Mouse (Mus musculus) neutrophil, adult 5-6 weeks (primary cell): ENCODE data around the gene Slc25a33. TPM values are rescaled to one million over a fixed set of nuclear protein-coding genes. Genes with fewer than 3 reads are reported as not detected.

Source experiments
- ATAC-seq: fragments of 151-379, 151-347 bp; 2 replicates; pipeline ENCODE4 v1.8.0; 2017; ENCODE audit warnings: mild to moderate bottlenecking, moderate TSS enrichment; ENCODE audit not compliant: insufficient number of reproducible peaks, poor library complexity, low FRiP score, severe bottlenecking; ENCODE audit errors: extremely low read depth
- total RNA-seq: library from RNA; stranded (forward); fragments of 200-1000 nt; gene quantifications from 2 replicates; pipeline ENCODE4 v1.2.3, GENCODE M21; 2017

Gene Slc25a33
- total RNA-seq, 1 experiment from 2014 or later: 12.7 TPM

DNA sequence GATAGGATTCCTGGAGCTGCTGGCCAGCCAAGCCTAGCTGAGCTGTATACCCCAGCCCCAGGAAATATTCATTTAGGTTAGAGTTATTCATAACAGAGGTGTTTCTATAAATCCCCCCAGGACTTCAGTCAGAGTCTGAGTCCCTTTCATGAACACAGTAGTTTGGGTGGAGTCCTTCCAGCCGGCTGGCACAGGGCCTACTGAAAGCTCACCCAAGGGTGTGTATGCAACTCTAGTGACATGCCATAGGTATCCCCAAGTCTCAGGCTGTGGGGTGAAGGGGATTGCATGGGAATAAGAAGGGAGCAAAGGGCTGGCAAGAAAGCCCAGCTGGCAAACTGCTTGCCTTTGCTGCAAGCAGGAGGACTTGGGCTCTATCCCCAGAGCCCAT, 23.1 kb upstream of the Slc25a33 start:
- ATAC-seq: no peak

DNA sequence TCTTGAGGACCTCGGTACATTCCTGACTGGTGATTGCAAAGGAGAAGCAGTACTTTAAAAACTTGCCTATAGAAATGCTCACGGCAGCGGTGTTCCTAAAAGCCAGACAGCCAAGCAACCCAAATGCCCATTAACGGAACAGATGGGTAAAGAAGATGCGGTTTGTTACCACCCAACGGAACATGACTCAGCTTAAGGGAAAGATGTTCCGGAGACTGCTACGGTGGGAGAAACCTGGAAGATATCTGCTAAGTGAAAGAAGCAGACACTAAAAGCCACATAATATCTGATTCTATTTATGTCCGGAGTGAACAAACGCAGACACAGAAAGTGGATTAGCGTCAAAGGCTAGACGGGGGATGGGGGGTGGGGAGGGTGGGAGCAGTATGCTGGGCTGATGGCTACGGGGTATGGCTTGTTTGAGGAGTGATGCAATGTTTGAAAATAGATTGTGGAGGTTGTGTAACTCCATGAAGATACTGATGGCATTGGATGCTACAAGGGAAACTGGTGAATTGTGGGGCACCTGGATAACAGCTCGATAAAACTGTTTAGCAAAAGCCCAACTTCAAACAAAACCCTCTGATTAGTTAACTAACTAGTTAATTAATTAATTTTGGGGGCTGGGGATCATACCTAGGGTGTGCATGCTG, 22.6 kb upstream of the Slc25a33 start:
- no peak for ATAC-seq

DNA sequence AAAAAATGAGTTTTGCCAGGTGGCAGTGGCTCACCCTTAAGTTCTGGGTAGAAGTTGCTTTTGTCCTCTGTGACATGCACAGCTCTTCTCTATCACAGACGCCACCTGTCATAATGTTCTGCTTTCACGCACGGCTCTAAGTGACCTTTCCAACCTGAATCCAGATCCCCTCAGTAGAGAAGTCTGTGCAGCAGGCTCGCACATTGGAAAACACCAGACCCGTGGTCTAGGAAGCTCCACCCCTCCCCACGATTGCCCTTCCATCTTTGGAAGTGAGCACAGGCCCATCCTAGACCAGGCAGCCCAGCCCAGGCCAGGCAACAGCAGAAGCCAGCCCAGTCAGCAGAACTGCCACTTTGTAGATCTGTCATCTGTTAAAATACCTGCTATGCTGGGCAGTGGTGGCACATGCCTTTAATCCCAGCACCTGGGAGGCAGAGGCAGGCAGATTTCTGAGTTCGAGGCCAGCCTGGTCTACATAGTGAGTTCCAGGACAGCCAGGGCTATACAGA, 20.9 kb upstream of the Slc25a33 start:
- ATAC-seq: no peak

DNA sequence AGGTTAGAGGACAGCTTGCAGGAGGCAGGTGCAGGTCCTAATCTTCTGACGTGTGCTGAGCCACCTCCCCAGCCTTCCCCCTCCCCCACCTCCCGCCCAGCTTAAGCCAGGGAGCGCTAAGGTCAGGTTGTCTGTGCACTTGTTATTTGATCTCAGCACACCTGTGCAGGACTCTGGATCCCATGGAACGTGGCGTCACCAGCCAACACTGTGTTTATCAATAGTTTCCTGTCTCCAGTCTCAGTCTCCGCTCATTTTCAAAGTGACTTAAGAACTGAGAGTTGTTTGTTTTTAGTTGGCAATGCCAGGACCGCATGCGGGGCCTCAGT, 19.9 kb upstream of the Slc25a33 start:
- ATAC-seq: no peak

DNA sequence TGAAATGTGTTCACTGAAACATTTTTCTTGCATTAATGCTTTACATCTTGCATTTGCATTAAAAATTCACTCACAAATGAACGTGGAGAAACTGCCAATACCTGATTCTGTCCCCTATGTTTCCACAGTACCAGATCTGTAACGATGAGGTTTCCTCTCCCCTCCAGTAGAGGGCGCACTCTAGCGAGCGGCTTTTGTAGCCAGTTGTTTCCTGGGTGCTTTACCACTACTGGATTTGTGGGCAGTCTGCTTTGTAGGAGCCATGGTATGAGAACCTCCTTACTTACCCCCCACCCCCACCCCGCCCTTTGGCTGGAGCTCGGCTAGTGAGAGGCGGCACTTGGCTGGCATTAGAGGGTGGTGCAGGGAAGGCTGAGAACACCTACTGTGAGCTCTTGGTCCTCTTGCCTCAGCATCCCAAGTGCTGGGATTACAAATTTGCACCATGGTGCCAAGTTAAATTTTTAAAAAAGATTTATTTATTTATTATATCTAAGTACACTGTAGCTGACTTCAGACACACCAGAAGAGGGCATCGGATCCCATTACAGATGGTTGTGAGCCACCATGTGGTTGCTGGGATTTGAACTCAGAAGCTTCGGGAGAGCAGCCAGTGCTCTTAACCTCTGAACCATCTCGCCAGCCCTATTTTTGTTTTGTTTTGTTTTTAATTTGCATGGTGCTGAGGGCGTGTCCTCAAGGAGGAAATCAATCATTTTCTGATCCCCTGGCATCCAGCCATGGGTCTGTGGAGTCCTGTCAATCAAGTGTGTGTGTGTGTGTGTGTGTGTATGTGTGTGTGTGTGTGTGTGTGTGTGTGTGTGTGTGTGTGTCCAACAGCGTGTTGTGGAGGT, 19.3 kb upstream of the Slc25a33 start:
- ATAC-seq: no peak

DNA sequence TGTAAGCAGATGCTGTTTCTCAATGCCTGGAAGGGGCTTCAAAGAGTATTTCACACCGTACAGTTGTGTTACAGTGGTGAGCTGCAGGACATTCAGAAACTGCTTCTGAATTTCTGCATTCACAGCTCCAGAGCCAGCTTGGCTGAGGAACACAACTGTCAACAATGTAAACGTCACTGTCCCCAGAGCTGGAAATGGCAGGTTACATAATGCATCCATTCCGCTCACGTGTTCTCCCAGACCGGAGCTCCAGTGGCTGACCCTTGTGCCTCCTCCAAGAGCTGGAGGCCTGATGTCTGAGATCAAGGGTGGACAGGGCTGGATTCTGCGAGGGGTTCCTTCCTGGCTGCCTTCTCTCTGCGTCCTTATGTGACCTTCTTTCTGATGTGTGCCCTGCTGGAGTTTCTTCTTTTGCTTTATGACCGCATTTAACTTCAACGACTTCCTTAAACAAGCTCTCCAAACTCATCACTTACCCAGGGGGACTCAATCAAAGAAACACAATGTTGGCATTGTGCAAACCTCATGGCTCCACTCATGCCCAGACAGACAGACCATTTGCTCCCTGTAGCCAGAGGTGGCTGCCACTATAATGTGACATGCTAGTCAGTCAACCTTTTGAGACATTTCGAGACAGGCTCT, 18.2 kb upstream of the Slc25a33 start:
- ATAC-seq: peak; percentile 54

DNA sequence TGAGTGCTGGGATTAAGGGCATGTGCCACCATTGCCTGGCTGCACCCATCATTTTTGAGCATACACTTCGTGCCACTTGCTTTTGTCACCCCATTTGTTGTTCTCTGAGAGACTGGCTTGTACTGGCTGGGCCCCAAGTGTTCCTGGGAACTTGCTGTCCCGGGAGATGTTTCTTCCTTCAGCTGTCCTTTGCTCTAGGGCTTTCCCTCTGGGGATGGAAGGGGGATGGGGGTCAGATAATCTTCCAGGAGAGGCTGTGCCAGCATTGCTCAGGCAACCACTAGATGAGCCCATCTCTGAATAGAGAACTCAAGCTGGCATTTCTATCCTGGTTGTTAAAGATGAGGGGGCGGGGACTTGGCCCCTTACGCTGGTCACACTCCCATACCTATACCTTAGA, 17.4 kb upstream of the Slc25a33 start:
- no peak for ATAC-seq

DNA sequence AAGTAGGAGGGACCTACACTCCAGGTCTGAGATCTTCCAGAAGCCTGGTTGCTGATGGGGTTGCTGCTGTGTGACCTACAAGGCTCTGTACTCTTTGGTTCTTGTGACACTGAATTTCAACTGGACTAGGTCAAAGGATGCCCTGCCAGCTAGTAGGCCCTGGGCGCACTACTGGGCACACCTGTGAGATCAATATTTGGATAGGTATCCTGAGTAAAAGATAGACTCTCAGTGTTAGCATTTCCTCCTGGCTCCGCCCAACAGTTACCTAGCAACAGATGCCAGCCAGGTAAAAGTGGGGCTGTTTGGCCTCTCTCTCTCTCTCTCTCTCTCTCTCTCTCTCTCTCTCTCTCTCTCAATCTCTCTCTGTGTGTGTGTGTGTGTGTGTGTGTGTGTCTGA, 16.9 kb upstream of the Slc25a33 start:
- ATAC-seq: peak; percentile 10; the same call in 1 of the 2 replicates

DNA sequence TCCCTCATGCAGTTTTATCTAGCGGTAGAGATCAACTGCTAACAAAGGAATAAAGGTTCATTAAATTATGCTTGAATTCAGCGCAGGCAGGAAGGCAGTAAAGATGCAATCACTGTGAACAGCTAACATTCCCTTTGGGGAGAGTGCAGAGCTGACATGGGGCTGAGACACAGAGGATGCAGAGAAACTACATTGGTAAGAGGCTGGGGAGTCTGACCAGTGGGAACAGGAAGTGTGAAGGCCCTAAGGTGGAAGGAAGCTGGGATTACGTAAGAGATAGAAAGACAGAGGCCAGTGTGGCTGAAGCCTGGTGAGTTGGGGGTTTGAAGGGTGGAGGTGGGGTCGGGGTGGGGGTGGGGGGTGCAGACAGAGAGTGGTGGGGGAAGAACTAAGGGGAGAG, 16.5 kb upstream of the Slc25a33 start:
- peak; percentile 70; the same call in 1 of the 2 replicates for ATAC-seq

DNA sequence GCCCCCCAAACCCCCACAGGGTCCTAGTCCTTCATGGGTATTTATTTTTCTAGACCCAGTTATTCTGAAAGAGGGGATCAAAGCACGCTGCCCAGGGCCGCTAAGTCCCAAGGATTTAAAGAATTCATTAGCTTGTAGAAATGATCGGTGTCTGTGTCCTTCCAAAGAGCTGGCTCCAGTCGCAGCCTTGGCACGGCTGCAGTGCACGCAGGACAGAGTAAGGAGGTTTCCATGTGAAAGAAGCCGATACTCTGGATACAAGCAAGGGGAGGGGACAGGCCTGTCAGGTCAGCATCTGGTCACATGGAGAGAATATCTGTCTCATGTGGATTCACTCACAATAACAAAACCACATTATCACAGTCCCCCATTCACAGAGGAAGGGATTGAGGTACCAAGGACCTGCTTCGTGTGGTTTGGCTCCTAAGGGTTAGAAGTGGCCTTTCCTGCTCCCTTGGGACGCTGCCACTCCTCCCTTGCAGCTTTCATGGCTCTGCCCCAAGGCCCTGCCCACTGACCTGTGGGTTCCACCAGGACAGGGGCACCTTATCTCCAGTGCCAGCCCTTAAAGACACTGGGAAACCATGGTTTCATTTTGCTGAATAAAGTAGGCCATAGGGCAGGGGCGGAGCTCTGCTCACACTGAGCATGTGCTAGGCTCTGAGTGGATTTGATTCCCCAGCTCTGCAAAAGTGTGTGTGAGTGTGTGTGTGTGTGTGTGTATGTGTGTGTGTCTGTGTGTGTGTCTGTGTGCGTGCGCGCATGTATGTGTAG, 15.5 kb upstream of the Slc25a33 start:
- no peak for ATAC-seq

DNA sequence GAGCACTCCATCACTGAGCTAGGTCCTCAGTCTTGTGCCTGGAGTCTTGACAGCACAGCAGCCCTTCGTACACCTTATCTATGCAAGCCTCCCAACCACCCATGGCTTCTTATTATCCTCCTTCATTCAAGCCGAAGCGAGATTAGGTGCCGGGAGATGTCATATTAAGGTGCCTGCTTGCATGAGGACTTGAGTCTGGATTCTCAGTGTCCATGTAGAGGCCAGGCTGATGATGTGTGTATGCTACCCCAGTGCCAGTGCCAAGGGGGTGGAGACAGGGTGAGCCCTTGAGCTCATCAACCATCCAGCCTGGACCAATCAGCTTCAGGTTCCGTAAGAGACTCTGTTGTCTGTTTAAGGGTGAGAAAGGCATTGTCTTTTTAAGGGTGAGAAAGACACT, 10.8 kb upstream of the Slc25a33 start:
- no peak for ATAC-seq

DNA sequence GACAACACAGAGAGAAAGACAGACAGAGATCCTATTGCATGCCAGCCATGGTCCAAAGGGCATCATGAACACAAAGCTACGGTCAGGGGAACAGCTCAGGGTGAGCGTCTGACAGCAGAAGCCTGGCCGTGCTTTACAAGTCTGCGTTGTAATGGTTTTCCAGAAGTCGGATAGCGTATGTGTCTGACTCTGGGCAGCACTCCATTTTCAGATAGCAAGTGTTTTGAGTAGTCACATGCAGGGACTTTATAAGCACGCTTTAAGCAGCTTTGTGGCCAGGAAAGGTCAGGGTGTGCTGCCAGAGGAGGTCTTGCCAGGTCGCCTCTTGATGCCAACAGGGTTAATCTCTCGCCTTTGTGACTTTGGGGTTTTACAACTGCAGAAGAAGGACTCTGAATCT, 10.3 kb upstream of the Slc25a33 start:
- no peak for ATAC-seq

DNA sequence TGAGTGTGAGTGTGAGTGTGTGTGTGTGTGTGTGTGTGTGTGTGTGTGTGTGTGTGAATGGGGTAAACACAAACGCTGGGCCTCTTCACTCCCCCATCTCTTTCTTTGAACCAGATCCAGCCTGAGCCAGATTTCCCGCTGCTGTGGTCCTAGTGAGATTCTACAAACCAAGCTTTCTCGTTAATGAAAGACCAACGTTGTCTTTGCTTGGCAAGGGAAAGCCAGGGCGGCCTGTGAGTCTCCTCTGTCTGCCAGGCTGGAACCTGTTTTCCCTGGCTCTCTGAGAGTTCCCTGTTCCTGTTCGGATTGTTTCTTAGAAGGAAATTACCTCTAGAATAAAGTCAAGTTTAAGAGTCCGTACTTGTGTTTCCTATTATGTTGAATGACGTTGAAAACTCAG, 8.9 kb upstream of the Slc25a33 start:
- ATAC-seq: no peak

DNA sequence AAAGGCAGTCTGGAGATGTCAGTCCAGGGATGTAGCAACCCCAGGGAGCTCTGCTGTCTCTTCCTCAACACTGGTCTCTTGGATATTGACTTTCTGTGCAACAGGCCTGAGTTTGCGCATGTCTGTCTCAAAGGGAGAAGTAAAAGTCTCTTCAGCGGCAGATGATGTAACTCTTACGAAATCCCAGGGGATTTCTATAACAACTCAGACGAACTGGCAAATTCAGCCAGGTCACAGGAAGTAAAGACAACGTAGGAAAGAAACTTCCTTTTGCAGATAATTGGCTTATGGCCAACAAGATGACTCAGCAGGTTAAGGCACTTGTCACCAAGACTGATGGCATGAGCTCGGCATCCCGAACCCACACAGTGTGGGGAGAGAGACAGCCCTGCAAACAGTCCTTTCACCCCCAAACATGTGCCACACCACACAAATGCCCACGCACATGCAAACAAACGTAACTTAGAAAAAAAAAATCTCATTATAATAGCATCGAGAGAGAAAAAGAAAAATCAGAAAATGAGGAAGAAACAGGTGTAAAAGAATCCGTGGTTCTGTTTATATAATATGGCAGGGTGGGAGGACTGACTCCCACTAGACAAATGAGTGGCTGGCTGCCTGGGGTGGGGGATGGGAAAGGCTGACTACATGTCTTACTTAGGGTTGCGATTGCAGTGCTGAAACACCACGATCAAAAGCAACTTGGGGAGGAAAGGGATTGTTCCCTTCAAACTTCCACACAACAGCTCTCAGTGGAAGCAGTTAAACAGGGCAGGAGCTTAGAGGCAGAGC, 6.7 kb upstream of the Slc25a33 start:
- peak; percentile 85 for ATAC-seq

DNA sequence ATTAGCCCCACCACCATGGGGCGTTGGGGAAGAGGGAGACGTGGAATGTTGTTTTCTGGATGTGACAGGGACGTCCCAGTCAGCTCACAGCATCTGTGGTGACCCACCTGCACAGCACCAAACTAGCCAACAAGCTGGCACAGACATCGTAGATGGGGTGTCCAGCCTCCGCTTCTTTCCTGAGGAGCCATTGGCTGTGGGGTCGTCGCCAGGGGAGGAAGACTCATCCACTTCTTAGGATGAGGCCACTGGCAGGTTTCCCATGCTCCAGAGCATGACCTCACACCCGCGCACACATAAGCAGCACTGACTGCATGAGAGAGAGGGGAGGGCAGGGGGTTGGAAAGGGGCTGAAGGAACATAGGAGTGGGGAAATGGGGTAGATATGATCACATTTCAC, 5.9 kb upstream of the Slc25a33 start:
- no peak for ATAC-seq

DNA sequence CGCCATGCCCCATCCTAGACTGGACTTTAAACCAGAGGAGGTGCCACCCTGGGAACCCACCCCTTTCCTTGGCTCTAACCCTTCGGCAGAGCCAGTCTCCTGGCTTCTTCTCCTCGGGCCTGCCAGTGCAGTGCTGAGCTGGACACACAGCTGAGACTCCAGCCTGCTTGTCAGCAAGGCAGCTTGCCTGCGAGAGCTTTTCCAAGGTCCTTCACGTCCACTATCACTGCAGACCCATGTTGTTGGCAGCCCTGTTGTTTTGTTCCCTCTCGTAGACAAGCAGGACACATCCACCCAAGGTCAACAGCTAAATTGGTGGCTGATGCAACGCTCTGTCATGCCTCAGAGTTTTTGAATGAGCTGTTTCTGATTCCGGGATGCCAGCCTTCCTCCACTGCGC, 3.0 kb upstream of the Slc25a33 start:
- ATAC-seq: no peak

DNA sequence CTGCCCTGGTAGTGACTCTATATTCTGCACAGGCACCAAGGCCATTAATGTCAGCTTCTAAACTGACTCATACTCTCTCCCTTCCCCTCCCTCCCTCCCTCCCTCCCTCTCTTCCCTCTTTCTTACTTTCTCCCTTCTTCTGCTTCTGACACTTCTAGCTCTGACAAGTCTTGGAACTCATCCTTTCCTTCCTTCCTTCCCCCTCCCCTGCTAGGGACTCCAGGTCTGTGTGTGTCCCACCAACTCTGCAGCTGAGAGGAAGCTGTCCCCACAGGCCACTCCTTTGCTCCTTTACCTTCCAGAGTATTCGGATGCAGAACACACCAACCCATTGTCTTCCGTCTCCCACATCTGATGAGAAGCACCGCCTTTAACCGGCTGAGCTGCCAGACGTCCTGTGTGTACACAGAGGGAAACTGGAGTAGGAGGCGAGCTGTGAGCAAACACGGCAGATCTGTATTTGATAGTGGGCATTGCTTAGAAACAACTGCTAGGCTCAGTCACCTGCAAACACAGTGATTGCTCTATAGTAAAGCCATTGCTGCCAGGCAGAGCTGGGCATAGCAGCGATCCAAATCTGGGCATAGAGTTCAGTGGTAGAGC, 1.8 kb upstream of the Slc25a33 start:
- no peak for ATAC-seq

DNA sequence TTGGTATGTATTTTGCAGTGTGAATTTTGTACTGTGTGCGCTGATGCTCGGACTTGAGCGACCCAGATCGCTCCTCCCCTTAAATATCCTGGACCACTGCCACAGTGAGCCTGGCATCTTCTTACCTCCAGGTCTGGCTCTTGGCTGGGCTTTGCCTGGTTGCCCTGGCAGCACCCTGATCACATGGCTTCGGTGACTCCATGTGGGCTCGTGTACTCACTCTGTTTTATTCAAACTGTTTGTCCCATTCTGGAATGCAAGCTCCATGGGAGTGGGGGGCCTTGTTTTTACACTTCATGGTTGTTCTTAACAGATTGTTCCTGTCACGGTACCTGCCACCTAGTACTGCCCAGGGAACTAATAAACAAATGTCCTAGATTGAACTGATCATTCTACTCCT, 1.3 kb upstream of the Slc25a33 start:
- ATAC-seq: no peak
